Mouse (Mus musculus): Measurements from ENCODE around the gene Ltbp3.

- TF ChIP-seq EP300 (IDR thresholded peaks at IDR 0.05) (peak; percentile 5; the same call in 1 of the 2 replicates), CTCF (IDR thresholded peaks at IDR 0.05) (no peak)
Measured at GRCm38 (mm10) chr19:5806809-5807205, 66.1 kb downstream of the Ltbp3 start.

Data from lung, postnatal 0 days (tissue).